Mouse (Mus musculus) limb, embryonic 14.5 days (tissue): ENCODE measurements around the gene Bhlhe40. TPM values are rescaled to one million over a fixed set of nuclear protein-coding genes. Genes with fewer than 3 reads are reported as not detected.

Source experiments
- ATAC-seq: fragments of 200-750 bp; cut with Nextera tagmentation; 2 replicates; pipeline ENCODE4 v1.8.0; 2017; ENCODE audit warnings: low read depth, moderate number of reproducible peaks, moderate TSS enrichment; ENCODE audit not compliant: low FRiP score
- DNase-seq: peaks from one replicate; pipeline ENCODE4 v3.0.0-alpha.2; 2015; ENCODE audit warnings: low spot score
- H3K27ac ChIP-seq: fragments of 300-500 bp; sonication (generic); replicated peaks from 2 replicates; pipeline ENCODE4 v1.5.1; 2014; ENCODE audit warnings: low read depth, mild to moderate bottlenecking, low read length, moderate library complexity, mixed read lengths
- H3K27me3 ChIP-seq: fragments of 300-500 bp; sonication (generic); 2 replicates; pipeline ENCODE4 v1.6.1; 2014; ENCODE audit warnings: low read length, mixed read lengths; ENCODE audit not compliant: control insufficient read depth, insufficient read depth
- H3K36me3 ChIP-seq: fragments of 300-500 bp; sonication (generic); 2 replicates; pipeline ENCODE4 v1.6.1; 2014; ENCODE audit warnings: mild to moderate bottlenecking, low read length, moderate library complexity, mixed read lengths; ENCODE audit not compliant: control insufficient read depth, insufficient read depth
- H3K4me1 ChIP-seq: fragments of 300-500 bp; sonication (generic); 2 replicates; pipeline ENCODE4 v1.6.1; 2014; ENCODE audit warnings: antibody characterized with exemption, low read length, mixed read lengths; ENCODE audit not compliant: control insufficient read depth, insufficient read depth
- H3K4me2 ChIP-seq: fragments of 300-500 bp; sonication (generic); replicated peaks from 2 replicates; pipeline ENCODE4 v1.6.1; 2014; ENCODE audit warnings: low read depth, mild to moderate bottlenecking, low read length, moderate library complexity; ENCODE audit not compliant: severe bottlenecking
- H3K4me3 ChIP-seq: fragments of 300-500 bp; sonication (generic); replicated peaks from 2 replicates; pipeline ENCODE4 v1.5.1; 2014; ENCODE audit warnings: low read length
- H3K9ac ChIP-seq: fragments of 300-500 bp; sonication (generic); 2 replicates; pipeline ENCODE4 v1.6.1; 2014; ENCODE audit warnings: mild to moderate bottlenecking, low read depth, low read length, moderate library complexity; ENCODE audit not compliant: severe bottlenecking
- H3K9me3 ChIP-seq: fragments of 300-500 bp; sonication (generic); 2 replicates; pipeline ENCODE4 v1.6.1; 2016; ENCODE audit warnings: low read length; ENCODE audit not compliant: control insufficient read depth
- POLR2A ChIP-seq: fragments of 200-500 bp; IDR thresholded peaks from 2 replicates; pipeline ENCODE4 v1.8.0; 2012; ENCODE audit warnings: inconsistent platforms, mild to moderate bottlenecking, moderate library complexity, borderline replicate concordance; ENCODE audit not compliant: insufficient read depth, insufficient read length; ENCODE audit errors: extremely low read depth
- WGBS: fragments of 180-500 bp; shearing (Covaris S2); extraction: QIAGEN DNeasy Blood & Tissue Kit; methylation state at CpG from one replicate; pipeline ENCODE4 v1.1.7; 2014; 5-methylcytosine and 5-hydroxymethylcytosine counted together
- polyA plus RNA-seq, 2 experiments: library from polyadenylated mRNA; depleted of rRNA in 1 of 2; stranded (reverse) in 1 of 2; unstranded in 1 of 2; fragments of >200 nt; fragmentation: Nextera tagmentation in 1 of 2; extraction: Ambion mirVana in 1 of 2; gene quantifications; 2 replicates each; pipeline versions ENCODE4 v1.2.1 to v1.2.3; 2012 to 2014

Gene Bhlhe40
- polyA plus RNA-seq, 2 experiments = 11.9 to 31.7 TPM

DNA sequence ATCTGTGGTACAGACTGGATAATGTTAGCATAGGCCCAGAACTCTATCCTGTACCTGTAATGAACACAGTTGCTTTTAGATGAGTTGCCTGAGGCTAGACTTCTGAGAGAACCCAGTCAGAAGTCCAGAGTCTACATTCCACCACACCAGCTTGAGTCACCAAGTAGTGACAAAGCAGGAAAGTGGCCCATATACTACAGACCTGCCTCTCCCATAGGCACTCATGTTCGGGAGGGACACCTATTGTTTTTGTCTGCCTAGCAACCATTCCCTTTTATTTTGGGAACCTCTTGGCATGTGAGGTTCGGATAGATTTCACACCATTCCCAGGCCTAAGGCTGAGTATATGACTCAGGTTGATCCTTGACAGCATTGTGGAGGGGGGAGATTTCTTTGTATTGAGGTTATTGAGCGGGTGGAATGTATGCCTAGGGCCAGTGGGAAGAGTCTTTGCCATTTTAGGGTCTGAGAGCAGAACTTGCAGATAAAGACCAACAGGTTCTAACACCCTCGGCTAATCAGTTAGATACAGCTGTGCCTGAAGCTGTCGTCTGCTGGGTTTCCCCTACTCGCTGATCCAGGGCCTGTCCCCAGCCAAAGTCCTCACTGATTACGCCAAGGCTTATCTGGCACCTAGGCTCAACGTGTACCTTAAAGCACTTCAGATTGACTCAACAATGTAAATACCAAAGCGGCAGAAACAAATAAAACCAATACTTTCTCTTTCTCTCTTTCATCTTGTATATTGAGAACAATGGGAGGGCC, 44.1 kb downstream of the Bhlhe40 start:
- 0 out of 2 replicates have a peak, but pooled peaks cover 3% of the 10 kb centered on the region for H3K4me1 ChIP-seq
- DNase-seq (no peak), ATAC-seq (no peak)
- H3K4me3 ChIP-seq = no peak overlapping the region
- WGBS = 71% methylated on average over 9 of the region's 9 CpGs
- no peak for TF ChIP-seq POLR2A
- H3K9ac ChIP-seq = no peak overlapping the region
- no peaks in the 10 kb centered on the region for H3K36me3 ChIP-seq
- no peaks in the 10 kb centered on the region for H3K9me3 ChIP-seq
- H3K27me3 ChIP-seq = no peaks in the 10 kb centered on the region
- no peak overlapping the region for H3K27ac ChIP-seq
- no peak overlapping the region for H3K4me2 ChIP-seq

GRCm38 (mm10) chr6:108705957-108706356, 45.5 kb downstream of the Bhlhe40 start:
- Histone ChIP-seq H3K4me2 (no peak overlapping the region), H3K27ac (no peak overlapping the region), H3K27me3 (no peaks in the 10 kb centered on the region), H3K36me3 (no peaks in the 10 kb centered on the region), H3K9ac (no peak overlapping the region), H3K9me3 (no peaks in the 10 kb centered on the region), H3K4me3 (no peak overlapping the region), H3K4me1 (0 out of 2 replicates have a peak, but pooled peaks cover 6% of the 10 kb centered on the region)
- DNase-seq (no peak), ATAC-seq (no peak)
- 62% methylated on average over 6 of the region's 6 CpGs for WGBS
- TF ChIP-seq POLR2A = no peak

DNA sequence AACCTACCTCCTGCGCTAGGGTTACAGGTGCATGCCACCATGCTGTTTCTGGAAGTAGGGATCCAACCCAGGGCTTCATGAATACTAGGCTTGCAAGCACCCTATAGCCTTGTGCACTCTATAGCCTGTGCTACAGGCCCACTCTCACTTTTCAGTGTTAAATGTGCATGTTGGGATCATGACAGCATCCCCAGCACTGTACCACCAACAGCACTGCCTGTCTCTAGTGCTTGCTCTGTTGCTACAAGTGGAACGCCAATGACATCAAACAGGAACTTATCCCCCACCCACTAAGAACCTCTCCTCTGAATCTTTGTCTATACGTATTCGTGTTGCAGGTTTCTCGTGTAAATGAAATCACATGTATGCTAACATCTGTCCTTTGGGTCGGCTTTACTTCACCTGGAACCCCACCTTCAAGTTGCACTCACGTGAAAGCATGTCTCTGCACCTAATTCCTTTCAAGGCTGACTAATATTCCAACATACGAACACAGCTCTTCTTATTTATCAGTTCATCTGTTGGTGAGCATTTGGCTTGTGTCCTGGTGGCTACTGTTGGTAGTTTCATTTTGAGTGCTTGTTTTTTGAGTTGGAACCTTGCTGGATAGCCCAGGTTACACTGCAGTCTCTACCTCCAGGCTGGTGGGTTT, 46.7 kb downstream of the Bhlhe40 start:
- no peak overlapping the region for H3K9ac ChIP-seq
- no peak for DNase-seq
- no peak overlapping the region for H3K4me3 ChIP-seq
- no peak overlapping the region for H3K4me2 ChIP-seq
- no peak for ATAC-seq
- 92% methylated on average over 8 of the region's 8 CpGs for WGBS
- no peaks in the 10 kb centered on the region for H3K27me3 ChIP-seq
- no peak overlapping the region for H3K27ac ChIP-seq
- no peaks in the 10 kb centered on the region for H3K36me3 ChIP-seq
- no peaks in the 10 kb centered on the region for H3K9me3 ChIP-seq
- 0 out of 2 replicates have a peak, but pooled peaks cover 6% of the 10 kb centered on the region for H3K4me1 ChIP-seq
- TF ChIP-seq POLR2A = no peak

- Histone ChIP-seq H3K36me3 (no peaks in the 10 kb centered on the region), H3K4me3 (peak overlapping the region; percentile 28), H3K4me2 (peak overlapping the region; percentile 73), H3K27ac (no peak overlapping the region), H3K27me3 (no peaks in the 10 kb centered on the region), H3K4me1 (0 out of 2 replicates have a peak, but pooled peaks cover 6% of the 10 kb centered on the region), H3K9ac (peak overlapping the region; percentile 13; the same call in 1 of the 2 replicates), H3K9me3 (no peaks in the 10 kb centered on the region)
- DNase-seq (peak; percentile 20), ATAC-seq (no peak)
- TF ChIP-seq POLR2A = no peak
- WGBS = 15% methylated on average over 9 of the region's 9 CpGs
These were observed 48.7 kb downstream of the Bhlhe40 start for GRCm38 (mm10) chr6:108709131-108709470.

- DNase-seq (peak; percentile 75), ATAC-seq (peak; percentile 85)
- Histone ChIP-seq H3K4me1 (0 out of 2 replicates have a peak, but pooled peaks cover 6% of the 10 kb centered on the region), H3K9me3 (no peaks in the 10 kb centered on the region), H3K36me3 (no peaks in the 10 kb centered on the region), H3K9ac (peak overlapping the region; percentile 13; the same call in 1 of the 2 replicates), H3K27ac (no peak overlapping the region), H3K27me3 (no peaks in the 10 kb centered on the region), H3K4me3 (peak overlapping the region; percentile 28), H3K4me2 (peak overlapping the region; percentile 73)
- no peak for TF ChIP-seq POLR2A
- WGBS = 2% methylated on average over 29 of the region's 29 CpGs
These were observed 49.2 kb downstream of the Bhlhe40 start for GRCm38 (mm10) chr6:108709471-108710231.
